Mouse (Mus musculus): ENCODE measurements around the gene Ppp6r3.

GRCm38 (mm10) chr19:3476996-3477395, 98.6 kb downstream of the Ppp6r3 start:
- TF ChIP-seq CTCF (IDR thresholded peaks at IDR 0.05; ENCODE audit: extremely low read depth, insufficient read depth, insufficient read length, insufficient replicate concordance) (no peak), POLR2A (IDR thresholded peaks at IDR 0.05; ENCODE audit: low read depth, low read length) (no peak)
